Mouse (Mus musculus) adrenal gland, postnatal 14 days (tissue): ENCODE measurements around the gene Prop1. TPM values are rescaled to one million over a fixed set of nuclear protein-coding genes. Genes with fewer than 3 reads are reported as not detected.

Experiments
- DNase-seq: peaks from one replicate; pipeline ENCODE4 v3.0.0; 2021; ENCODE audit warnings: mixed read lengths
- long read RNA-seq, 2 experiments: library from polyadenylated mRNA; stranded (forward); transcript quantifications; one replicate each; pipeline ENCODE4 v2.0.0; 2021
- total RNA-seq: library from RNA; stranded (reverse); gene quantifications from 2 replicates; pipeline ENCODE4 v1.2.3, GENCODE M21; 2021

Gene Prop1
- not detected in 2 replicates for total RNA-seq
- long read RNA-seq, experiment 1: 0 reads
- long read RNA-seq, experiment 2: 0 reads

DNA sequence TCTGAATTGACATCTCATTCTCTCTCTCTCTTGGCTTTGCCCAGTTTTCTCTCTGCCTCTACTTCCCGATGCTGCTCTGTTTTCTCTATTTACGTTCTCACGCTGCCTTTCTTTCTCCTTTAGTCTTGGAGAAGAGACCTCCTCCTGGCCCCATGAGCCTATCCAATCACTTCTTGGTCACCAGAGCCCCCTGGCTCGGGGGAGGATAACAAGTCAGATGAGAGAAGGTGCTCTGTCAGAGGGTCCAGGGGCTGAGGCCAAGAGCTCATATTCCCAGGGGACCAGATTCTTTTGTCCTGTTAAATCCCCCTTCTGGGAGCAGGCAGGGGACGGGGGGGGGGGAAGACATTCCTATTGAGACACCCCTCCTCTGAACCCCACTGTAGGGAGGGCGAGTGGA is at the start of gene Prop1:
Gene Prop1, minus strand, starts transcription at position 101 of the 400 bp plus-strand sequence.
- no peak for DNase-seq

DNA sequence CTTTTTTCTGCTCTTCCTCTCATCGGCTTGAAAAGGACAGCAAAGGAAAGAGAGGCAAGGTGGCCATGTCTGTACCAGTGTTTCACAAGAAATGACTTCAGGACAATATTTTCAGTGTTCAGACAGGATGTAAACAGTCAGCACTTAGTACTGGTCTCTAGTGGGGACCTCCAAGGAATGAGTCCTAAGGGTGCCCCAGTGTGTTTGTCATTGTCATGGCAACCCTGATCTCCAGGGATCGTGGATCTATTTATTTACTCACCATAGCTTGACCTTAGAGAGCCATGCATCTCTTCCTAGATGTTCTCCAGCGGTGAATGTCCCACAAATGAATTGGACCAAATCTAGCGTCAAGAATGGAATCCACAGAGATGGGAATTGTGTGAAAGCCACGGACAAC is 49.7 kb upstream of the Prop1 start, which contains the start of gene Olfr51:
Gene Olfr51, plus strand, starts transcription at position 301 of the 400 bp plus-strand sequence.
- no peak for DNase-seq

DNA sequence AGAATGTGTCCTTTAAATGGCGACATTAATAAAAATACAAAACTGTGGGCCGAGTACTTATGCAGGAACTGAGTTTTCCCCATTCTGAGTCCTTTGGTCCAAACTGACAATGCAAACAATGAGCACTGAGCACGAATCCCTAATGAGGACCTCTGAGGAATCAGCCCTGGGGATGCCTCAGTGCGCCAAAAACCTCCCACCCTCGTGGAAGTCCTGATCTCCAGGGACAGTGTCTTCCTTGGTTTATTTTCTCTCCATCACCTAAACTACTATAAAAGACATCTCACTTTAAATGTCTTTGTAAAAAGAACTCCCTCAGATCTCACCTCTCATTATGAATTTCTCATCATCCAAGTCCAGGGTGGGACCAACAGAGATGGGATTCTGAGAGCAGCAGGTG is 28.1 kb upstream of the Prop1 start, which contains the start of gene Olfr1377:
Gene Olfr1377, plus strand, starts transcription at position 301 of the 400 bp plus-strand sequence.
- DNase-seq: no peak

DNA sequence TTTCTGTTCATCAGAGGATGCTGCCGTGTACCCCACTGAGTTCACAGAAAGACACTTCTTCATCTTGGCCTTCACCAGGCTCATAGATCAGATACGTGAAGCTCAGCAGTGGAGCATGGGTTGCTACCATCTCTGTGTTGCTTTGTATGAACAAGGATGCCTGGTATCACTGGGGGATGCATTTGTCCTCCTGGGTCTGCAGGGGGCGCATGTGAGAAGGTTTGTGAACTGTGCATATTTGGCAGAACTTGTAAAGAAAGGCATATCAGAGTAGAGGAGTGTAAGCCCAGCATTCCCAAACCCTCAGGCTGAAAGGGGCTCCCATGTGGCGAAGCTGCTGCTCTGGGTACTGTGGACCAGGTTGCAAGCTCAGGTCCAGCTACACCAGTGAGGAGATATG is 23.7 kb upstream of the Prop1 start:
- DNase-seq: peak; percentile 48

DNA sequence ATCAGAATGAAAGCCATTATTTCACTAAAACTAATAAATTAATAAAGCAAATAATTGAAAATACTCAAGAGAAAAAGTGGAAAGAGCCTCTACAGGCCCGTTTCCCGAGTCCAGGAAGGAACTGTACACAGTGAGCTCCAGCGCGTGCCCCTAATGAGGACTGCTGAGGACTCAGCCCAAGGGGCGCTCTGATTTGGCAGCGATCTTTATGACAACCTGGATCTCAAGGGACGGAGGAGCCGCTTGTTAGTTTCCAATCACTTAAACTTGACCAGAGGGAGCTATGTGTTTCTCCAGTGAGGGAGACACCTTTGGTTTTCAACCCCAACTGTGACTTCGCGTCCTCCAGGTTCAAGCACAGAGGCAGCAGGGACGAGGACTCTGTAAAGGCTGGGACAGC is 12.7 kb upstream of the Prop1 start, which contains the start of gene Olfr1378:
Gene Olfr1378, plus strand, starts transcription at position 301 of the 400 bp plus-strand sequence.
- DNase-seq: no peak

DNA sequence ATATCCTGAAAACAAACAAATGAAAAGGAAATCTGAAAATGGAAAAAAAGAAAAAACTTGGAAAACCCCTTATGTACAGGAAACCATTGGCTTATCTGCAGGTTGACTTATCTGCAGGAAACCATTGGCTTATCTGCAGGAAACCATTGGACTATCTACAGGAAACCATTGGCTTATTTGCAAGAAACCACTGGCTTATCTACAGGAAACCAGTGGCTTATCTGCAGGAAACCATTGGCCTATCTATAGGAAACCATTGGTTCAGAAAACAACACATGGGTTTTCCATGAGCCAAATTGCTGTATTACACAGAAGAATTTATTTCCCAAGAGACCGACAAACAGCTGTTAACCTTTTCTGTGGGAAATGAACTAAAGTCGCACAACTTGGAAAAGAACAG is 11.3 kb upstream of the Prop1 start:
- no peak for DNase-seq

DNA sequence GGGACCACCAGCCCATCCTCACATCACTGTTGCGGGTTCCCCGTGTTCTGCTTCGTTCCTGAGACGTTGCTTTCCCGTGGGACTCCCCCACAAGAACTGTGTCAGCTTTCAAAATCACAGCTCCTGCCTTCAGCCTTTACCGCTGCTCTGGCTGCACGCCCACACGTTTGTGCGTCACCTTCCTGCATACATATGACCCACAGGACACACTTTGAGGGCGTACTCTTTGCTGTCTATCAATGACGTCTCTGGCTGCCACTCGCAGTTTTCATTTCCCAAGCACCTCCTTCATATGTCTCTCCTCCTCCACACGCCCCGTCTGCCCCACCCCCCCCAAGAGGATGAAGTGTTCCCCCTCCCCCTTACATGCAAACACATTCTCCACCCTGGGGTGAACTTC is 1.3 kb downstream of the Prop1 start:
- peak; percentile 59 for DNase-seq

DNA sequence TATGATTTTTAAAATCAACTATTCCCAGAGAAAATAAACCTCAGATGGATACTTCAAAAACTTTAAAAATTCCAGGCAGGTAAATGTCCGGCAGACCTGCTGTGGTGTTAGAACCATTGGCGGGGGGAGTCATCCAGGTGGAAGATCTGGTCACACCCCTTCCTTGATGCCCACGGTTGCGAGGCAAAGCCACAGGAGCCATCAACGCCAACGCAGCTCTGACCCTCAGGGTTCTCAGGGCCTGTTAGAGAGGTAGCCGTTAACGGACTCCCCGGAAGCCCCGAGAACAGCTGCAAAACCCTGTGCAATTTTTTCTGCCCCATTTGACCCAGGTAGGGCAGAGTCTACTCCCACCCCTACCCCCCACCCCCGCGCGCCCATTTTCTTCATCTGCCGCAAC is 10.1 kb downstream of the Prop1 start, which contains the start of gene 4933414I15Rik:
Gene 4933414I15Rik, minus strand, starts transcription at position 260 of the 400 bp plus-strand sequence.
- no peak for DNase-seq

DNA sequence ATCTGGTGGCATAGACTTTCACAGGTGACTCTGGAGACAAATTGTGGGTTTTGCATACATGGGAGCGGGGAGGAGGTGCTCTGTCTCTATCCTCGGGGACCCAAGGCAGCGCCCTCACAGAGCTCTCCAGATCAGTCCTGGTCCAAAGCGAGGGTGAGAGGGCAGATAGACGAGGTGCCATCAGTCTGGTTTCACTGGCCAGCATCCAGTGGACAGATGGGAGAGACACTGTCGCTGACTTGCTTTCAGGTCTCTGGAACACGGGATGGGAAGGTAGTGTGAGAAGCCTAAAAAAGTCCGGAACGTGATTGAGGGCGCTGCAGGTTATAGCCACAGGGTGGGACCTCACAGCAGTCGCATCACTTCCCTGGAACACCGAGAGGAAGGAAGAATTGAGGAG is 11.2 kb downstream of the Prop1 start:
- DNase-seq: no peak

DNA sequence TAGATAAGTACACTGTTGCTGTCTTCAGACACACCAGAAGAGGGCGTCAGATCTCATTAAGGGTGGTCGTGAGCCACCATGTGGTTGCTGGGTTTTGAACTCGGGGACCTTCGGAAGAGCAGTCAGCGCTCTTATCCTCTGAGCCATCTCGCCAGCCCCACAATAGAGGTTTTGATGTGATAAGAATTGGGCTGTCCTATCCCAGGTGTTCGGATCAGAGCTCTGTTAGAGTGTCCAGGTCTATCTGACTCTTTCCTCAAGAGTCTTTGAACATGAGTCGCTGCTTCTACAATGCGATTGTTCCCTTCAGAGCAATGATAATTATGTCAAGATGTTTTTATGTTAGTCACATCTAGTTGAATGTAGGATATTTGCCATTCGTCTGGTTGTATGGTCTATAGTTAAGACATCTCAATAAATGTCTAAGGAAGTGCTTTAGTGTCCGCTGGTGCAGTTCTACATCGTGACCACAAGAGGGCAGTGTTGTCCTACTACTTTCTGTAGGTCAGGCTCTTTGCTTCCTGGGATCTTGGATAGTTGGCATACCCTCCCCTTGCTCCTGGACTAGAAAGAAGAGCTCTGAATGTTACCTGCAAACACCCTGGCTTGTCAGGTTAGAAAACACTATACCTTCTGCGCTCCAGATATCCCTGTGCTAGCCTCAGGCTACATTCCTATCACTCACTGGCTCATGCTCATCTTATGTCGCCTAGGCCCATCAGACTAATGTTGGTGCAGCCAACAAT is 13.8 kb downstream of the Prop1 start:
- peak; percentile 59 for DNase-seq

DNA sequence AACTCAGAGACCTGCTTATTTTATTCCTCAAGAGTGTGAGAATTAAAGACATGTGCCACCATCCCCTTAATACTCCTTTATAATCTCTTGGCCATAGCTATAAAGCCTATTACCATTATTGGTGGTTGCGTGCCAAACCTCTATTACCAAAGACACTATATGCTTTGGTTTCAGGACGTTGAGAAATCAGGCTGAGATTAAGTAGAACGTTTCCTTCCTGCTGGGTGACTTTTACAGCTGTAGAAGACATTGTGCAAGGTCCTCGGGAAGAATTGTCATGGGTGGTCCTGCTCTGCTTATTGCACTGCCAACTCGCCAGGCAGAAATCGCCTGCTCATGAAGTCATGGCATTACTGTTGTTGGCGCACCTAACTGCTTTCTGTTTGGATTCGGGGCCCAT is 15.1 kb downstream of the Prop1 start:
- DNase-seq: no peak

DNA sequence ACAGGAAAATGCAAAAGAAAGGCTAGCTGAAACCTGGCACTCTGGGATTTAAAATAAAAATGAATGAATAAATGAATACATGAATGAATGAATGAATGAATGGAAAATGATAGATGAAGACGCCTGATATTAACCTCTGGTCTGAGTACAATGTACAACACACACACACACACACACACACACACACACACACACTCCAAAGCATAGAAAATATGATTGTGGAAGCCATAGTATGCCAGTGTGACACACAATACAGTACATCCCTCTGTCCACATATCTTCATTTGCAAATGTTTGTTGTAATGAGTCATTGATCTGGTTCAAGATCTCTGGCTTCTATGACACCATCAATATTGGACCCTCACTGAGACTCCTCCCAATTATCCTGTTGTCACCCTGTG is 21.5 kb downstream of the Prop1 start:
- DNase-seq: no peak

DNA sequence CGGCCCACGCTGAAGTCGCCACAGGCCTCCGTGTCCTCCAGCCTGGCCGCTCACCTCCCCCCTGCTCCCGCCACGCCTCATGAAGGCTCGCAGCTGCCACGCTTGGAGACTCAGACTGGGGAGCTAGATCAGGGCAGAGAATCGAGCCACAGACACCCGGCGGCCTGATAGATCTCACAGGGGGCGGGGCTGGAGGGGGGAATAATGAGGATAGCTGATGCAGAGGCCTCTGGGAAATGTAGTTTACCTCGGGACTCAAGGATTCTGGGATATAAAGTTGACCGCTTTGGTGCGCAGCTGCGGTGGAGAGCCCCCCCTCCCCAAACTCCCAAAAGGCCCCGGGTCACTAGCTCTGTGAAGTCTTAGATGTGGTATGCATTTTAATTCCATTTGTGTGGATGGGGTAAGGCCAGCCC is 22.1 kb downstream of the Prop1 start, which contains the start of gene Zfp354b:
Gene Zfp354b, minus strand, starts transcription at position 183 of the 416 bp plus-strand sequence.
- DNase-seq: peak; percentile 90

DNA sequence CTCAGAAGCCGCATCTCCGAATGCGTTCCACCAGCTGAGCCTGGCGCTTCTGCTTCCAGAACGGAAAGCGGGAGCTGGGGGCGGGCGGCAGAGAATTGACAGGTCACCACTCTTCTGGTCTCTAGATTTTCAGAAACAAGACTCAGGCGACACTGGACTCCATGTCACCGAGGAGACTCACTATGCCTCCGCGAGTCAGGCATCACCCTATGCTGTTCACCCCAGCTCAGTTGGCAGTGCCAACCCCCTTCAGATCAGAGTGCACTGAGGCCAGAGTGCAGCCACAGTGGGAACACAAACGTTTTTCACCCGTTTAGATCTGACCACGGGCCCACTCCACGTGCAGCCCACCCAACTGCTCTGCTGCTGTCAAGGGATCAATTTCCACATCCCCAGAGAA is 22.5 kb downstream of the Prop1 start:
- peak; percentile 31 for DNase-seq

DNA sequence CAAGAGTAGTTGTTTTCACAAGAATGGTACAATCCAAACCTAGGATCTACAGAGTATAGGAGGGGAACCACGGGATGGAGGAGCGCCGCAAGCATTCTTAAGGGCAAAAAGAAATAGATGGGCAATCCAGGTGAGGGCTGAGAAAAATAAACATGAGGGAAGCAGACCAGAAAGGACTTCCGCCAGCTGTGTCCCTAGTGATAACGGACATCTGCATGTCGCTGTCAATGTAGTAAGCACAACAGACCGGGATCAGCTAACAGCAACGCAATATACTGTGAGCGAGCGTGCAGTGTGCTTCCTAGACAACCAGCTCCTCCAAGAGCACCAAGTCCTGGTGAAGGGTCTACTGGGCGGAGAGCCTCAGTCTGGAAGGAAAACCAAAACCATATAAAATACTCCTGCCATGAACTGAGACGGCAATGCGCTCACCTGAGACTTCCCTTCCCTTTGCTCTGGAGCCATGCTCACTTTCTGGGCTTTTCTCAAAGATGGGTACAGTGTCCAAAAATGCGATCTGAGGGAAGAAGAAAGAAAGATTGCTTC is 23.0 kb downstream of the Prop1 start:
- no peak for DNase-seq

DNA sequence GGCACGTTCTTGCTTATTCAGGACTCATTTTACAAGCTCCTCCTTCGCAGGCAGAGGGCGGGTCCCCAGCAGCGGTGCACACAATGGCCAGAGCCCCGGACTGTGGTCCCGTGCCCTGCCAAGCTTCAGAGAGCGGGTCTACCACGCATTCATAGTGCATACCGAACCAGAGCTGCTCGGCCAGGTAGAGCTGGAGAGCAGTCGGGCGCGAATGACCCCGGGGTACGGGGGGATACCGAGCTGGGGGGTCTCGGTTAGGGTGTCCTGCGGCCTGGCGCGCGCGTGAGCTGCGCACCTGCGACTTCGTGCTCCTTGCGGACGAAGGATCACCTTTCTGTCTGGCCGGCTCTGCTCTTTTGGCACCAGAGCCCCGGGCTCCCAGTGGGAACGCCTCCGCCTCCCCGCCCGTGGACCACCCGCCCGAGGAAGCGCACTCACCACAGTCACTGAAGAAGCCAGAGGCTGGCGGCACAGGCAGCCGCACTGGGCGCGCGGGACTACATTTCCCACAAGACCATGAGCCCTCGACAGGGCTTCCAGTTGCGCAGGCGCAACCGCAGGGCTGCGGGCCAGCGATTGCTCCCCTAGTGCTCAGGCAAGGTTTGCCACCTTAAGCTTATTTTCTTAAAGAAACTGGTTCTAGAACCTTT is 37.8 kb downstream of the Prop1 start, which contains the start of gene Zfp2:
Gene Zfp2, minus strand, starts transcription at position 495 of the 650 bp plus-strand sequence.
- peak; percentile 96 for DNase-seq

DNA sequence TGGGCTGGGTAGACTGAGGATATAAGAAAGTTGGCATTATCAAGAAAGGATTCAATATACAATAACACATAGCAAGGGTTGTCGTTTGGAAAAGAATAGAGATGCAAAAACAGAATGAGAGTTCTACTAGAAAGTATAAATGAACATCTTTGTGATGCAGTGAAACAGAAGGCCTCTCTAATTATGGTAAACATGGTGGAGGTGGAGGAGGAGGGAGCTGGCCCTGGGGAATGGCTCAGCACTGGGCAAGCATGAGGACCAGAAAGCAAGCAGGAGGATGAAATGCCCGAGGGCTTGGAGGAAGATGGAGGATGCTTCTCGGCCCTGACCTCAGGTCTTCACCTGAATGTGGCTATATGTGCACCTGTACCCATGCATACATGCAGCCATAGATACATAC is 39.1 kb downstream of the Prop1 start:
- DNase-seq: no peak

DNA sequence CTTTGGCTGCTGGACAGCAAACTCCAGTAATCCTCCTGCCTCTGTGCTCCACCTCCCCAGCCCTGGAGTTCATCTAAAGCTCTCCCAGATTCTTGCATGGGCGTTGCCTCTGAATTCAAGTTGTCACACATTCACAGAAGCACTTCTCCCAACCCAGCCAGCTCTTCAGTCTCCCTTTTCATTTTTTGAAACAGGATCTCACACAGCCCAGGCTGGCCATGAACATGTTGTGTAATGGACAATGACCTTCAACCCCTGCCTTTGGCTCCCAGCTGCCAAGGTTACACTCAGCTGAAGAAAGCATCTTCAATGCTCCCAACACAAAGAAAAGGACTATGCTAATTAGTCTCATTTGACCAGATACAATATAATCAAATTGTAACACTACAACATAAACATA is 40.3 kb downstream of the Prop1 start:
- DNase-seq: peak; percentile 17

DNA sequence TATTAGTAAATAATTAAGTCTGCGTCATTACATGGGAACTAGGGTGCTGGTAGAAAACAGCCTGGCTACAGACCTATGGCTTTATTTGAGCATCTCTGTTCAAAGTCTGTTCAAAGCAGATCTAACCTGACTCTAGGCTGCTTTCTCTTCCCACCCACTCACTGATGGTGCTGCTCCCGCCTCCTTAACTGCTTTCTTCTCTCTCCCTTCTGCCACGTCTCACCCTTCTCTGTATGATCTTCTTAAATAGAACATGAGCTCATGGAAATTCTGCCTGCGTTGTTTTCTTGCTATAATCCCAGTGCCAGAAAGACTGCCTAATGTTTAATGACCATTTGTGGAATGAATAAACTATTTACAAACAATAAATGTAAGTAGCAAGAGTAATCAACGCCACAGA is 45.4 kb downstream of the Prop1 start:
- DNase-seq: no peak
